Mouse (Mus musculus) kidney, postnatal 10 days (tissue): ENCODE measurements at regions not wholly inside any gene's neighbourhood (a gene's known extent, or its start where the extent isn't known, plus 50 kb on each side); places are given as distances from the start of the nearest gene placed in this dataset.

ENCODE experiments used
- DNase-seq: peaks from one replicate; pipeline ENCODE4 v3.0.0; 2021; ENCODE audit warnings: mixed read lengths

GRCm38 (mm10) chr13:6261458-6261857, 286.5 kb upstream of the Pitrm1 start:
- no peak for DNase-seq

GRCm38 (mm10) chr13:6270546-6270945, 277.4 kb upstream of the Pitrm1 start:
- DNase-seq, result no peak

- DNase-seq, result no peak
Observed at GRCm38 (mm10) chr13:6272932-6273331, 275.0 kb upstream of the Pitrm1 start.

GRCm38 (mm10) chr13:6280073-6280472, 267.9 kb upstream of the Pitrm1 start:
- no peak for DNase-seq

GRCm38 (mm10) chr13:6288109-6288508, 259.8 kb upstream of the Pitrm1 start:
- DNase-seq, result no peak

- no peak for DNase-seq
Observed at GRCm38 (mm10) chr13:6292098-6292497, 255.9 kb upstream of the Pitrm1 start.

GRCm38 (mm10) chr13:6305718-6306117, 242.2 kb upstream of the Pitrm1 start:
- no peak for DNase-seq

GRCm38 (mm10) chr13:6306616-6306988, 241.3 kb upstream of the Pitrm1 start:
- no peak for DNase-seq

- DNase-seq, result no peak
Observed at GRCm38 (mm10) chr13:6306989-6307917, 240.7 kb upstream of the Pitrm1 start.

GRCm38 (mm10) chr13:6316201-6316600, 231.7 kb upstream of the Pitrm1 start:
- no peak for DNase-seq

- DNase-seq, result no peak
Observed at GRCm38 (mm10) chr13:6323948-6324347, 224.0 kb upstream of the Pitrm1 start.

GRCm38 (mm10) chr13:6330320-6330950, 217.5 kb upstream of the Pitrm1 start:
- no peak for DNase-seq

GRCm38 (mm10) chr13:6340157-6340556, 207.8 kb upstream of the Pitrm1 start:
- no peak for DNase-seq

GRCm38 (mm10) chr13:6341102-6341737, 206.7 kb upstream of the Pitrm1 start:
- no peak for DNase-seq

- no peak for DNase-seq
Observed at GRCm38 (mm10) chr13:6365169-6365568, 182.8 kb upstream of the Pitrm1 start.

GRCm38 (mm10) chr13:6367661-6368060, 180.3 kb upstream of the Pitrm1 start:
- no peak for DNase-seq

GRCm38 (mm10) chr13:6374570-6375173, 173.3 kb upstream of the Pitrm1 start:
- no peak for DNase-seq

GRCm38 (mm10) chr13:6377919-6378318, 170.0 kb upstream of the Pitrm1 start:
- DNase-seq, result no peak

GRCm38 (mm10) chr13:6395562-6396223, 152.3 kb upstream of the Pitrm1 start:
- no peak for DNase-seq

- DNase-seq, result no peak
Observed at GRCm38 (mm10) chr13:6397648-6398047, 150.3 kb upstream of the Pitrm1 start.

GRCm38 (mm10) chr13:6431821-6432220, 116.1 kb upstream of the Pitrm1 start:
- DNase-seq, result no peak

- DNase-seq, result no peak
Observed at GRCm38 (mm10) chr13:6446976-6447375, 101.0 kb upstream of the Pitrm1 start.

GRCm38 (mm10) chr13:6461363-6461762, 86.6 kb upstream of the Pitrm1 start:
- no peak for DNase-seq
